Mouse (Mus musculus): ENCODE results near the gene Junb. TPM values are rescaled to one million over a fixed set of nuclear protein-coding genes. Genes with fewer than 3 reads are reported as not detected.

Junb gene
- polyA plus RNA-seq, 1 experiment = 71.1 TPM

GRCm38 (mm10) chr8:84974543-84975142, 3.9 kb downstream of the Junb start:
- Histone ChIP-seq H3K4me3 (ENCODE audit: insufficient read depth, low read length) (0 out of 2 replicates have a peak overlapping the region, but pooled peaks have one; percentile 5), H3K4me1 (ENCODE audit: control insufficient read depth, insufficient read depth, low read length) (peaks cover 12% of the 10 kb centered on the region), H3K27ac (ENCODE audit: insufficient read depth, low read depth, low read length) (peak overlapping the region; percentile 14; the same call in 1 of the 2 replicates)
- TF ChIP-seq POLR2A (IDR thresholded peaks at IDR 0.05; ENCODE audit: borderline replicate concordance, low read depth, low read length) (no peak), CTCF (IDR thresholded peaks at IDR 0.05; ENCODE audit: low read depth, low read length) (no peak)

GRCm38 (mm10) chr8:84973803-84974542, 4.5 kb downstream of the Junb start:
- Histone ChIP-seq H3K27ac (ENCODE audit: insufficient read depth, low read depth, low read length) (no peak overlapping the region), H3K4me3 (ENCODE audit: insufficient read depth, low read length) (no peak overlapping the region), H3K4me1 (ENCODE audit: control insufficient read depth, insufficient read depth, low read length) (peaks cover 10% of the 10 kb centered on the region)
- TF ChIP-seq CTCF (IDR thresholded peaks at IDR 0.05; ENCODE audit: low read depth, low read length) = no peak
- TF ChIP-seq POLR2A (IDR thresholded peaks at IDR 0.05; ENCODE audit: borderline replicate concordance, low read depth, low read length) = no peak

GRCm38 (mm10) chr8:84973079-84973478, 5.4 kb downstream of the Junb start:
- no peak overlapping the region for H3K27ac ChIP-seq (ENCODE audit: insufficient read depth, low read depth, low read length)
- no peak overlapping the region for H3K4me3 ChIP-seq (ENCODE audit: insufficient read depth, low read length)
- TF ChIP-seq POLR2A (IDR thresholded peaks at IDR 0.05; ENCODE audit: borderline replicate concordance, low read depth, low read length) = no peak
- no peak for TF ChIP-seq CTCF (IDR thresholded peaks at IDR 0.05; ENCODE audit: low read depth, low read length)
- H3K4me1 ChIP-seq (ENCODE audit: control insufficient read depth, insufficient read depth, low read length) = peaks cover 8% of the 10 kb centered on the region

- no peak overlapping the region for H3K27ac ChIP-seq (ENCODE audit: insufficient read depth, low read depth, low read length)
- TF ChIP-seq CTCF (IDR thresholded peaks at IDR 0.05; ENCODE audit: low read depth, low read length) = no peak
- TF ChIP-seq POLR2A (IDR thresholded peaks at IDR 0.05; ENCODE audit: borderline replicate concordance, low read depth, low read length) = no peak
- H3K4me1 ChIP-seq (ENCODE audit: control insufficient read depth, insufficient read depth, low read length) = peaks cover 26% of the 10 kb centered on the region
- H3K4me3 ChIP-seq (ENCODE audit: insufficient read depth, low read length) = peak overlapping the region; percentile 80
Observed at GRCm38 (mm10) chr8:84970913-84971312, 7.6 kb downstream of the Junb start.

GRCm38 (mm10) chr8:84970135-84970790, 8.3 kb downstream of the Junb start:
- TF ChIP-seq CTCF (IDR thresholded peaks at IDR 0.05; ENCODE audit: low read depth, low read length) (no peak), POLR2A (IDR thresholded peaks at IDR 0.05; ENCODE audit: borderline replicate concordance, low read depth, low read length) (no peak)
- H3K27ac ChIP-seq (ENCODE audit: insufficient read depth, low read depth, low read length) = peak overlapping the region; percentile 73
- peaks cover 26% of the 10 kb centered on the region for H3K4me1 ChIP-seq (ENCODE audit: control insufficient read depth, insufficient read depth, low read length)
- peak overlapping the region; percentile 80 for H3K4me3 ChIP-seq (ENCODE audit: insufficient read depth, low read length)

- Histone ChIP-seq H3K4me3 (ENCODE audit: insufficient read depth, low read length) (peak within 1 kb of the TSS; percentile 80), H3K27ac (ENCODE audit: insufficient read depth, low read depth, low read length) (peak within 1 kb of the TSS; percentile 87), H3K4me1 (ENCODE audit: control insufficient read depth, insufficient read depth, low read length) (peaks cover 22% of the 10 kb centered on the region)
- no peak for TF ChIP-seq CTCF (IDR thresholded peaks at IDR 0.05; ENCODE audit: low read depth, low read length)
- TF ChIP-seq POLR2A (IDR thresholded peaks at IDR 0.05; ENCODE audit: borderline replicate concordance, low read depth, low read length) = peak; percentile 85; the same call in 1 of the 2 replicates
Observed at GRCm38 (mm10) chr8:84969241-84970134, 9.0 kb downstream of the Junb start, which contains the start of the genes Gm49661, Prdx2 and Rnaseh2a. Gene Gm49661 (minus strand): TSS chr8:84969433. Gene Prdx2 (plus strand): TSS chr8:84969587. Gene Rnaseh2a (minus strand): TSS chr8:84969767.

- peak overlapping the region; percentile 87 for H3K27ac ChIP-seq (ENCODE audit: insufficient read depth, low read depth, low read length)
- peak overlapping the region; percentile 80 for H3K4me3 ChIP-seq (ENCODE audit: insufficient read depth, low read length)
- no peak for TF ChIP-seq POLR2A (IDR thresholded peaks at IDR 0.05; ENCODE audit: borderline replicate concordance, low read depth, low read length)
- TF ChIP-seq CTCF (IDR thresholded peaks at IDR 0.05; ENCODE audit: low read depth, low read length) = no peak
- peaks cover 22% of the 10 kb centered on the region for H3K4me1 ChIP-seq (ENCODE audit: control insufficient read depth, insufficient read depth, low read length)
Observed at GRCm38 (mm10) chr8:84968650-84969049, 9.9 kb downstream of the Junb start.

- Histone ChIP-seq H3K4me1 (ENCODE audit: control insufficient read depth, insufficient read depth, low read length) (peaks cover 22% of the 10 kb centered on the region), H3K27ac (ENCODE audit: insufficient read depth, low read depth, low read length) (peak overlapping the region; percentile 87), H3K4me3 (ENCODE audit: insufficient read depth, low read length) (peak overlapping the region; percentile 17)
- no peak for TF ChIP-seq CTCF (IDR thresholded peaks at IDR 0.05; ENCODE audit: low read depth, low read length)
- TF ChIP-seq POLR2A (IDR thresholded peaks at IDR 0.05; ENCODE audit: borderline replicate concordance, low read depth, low read length) = no peak
Observed at GRCm38 (mm10) chr8:84967532-84968304, 10.8 kb downstream of the Junb start.

All from bone marrow macrophage, adult 2 months (primary cell).